Comparison of ENCODE assay signal across 8 mouse cellular contexts in genomic region chr10:88504481-88504880, GRCm38 (mm10). TPM values are rescaled to one million over a fixed set of nuclear protein-coding genes. Genes with fewer than 3 reads are reported as not detected.
A peak's percentile ranks its signal among the peaks of the same experiment; 100 is the strongest.
DNase-seq lines count a peak whose midpoint lies in the region; ATAC-seq lines count a peak whose summit lies in the region.

No protein-coding gene starts in this region.

- 67% methylated on average over 3 of the region's 3 CpGs for WGBS in heart, embryonic 12.5 days
- WGBS in embryonic facial prominence, embryonic 10.5 days: 53% methylated on average over 3 of the region's 3 CpGs
- WGBS in limb, embryonic 10.5 days: 61% methylated on average over 3 of the region's 3 CpGs
- WGBS in midbrain, embryonic 16.5 days: 48% methylated on average over 3 of the region's 3 CpGs

- DNase-seq in heart, postnatal 10 days: no peak
- DNase-seq in embryonic facial prominence, embryonic 10.5 days (ENCODE audit: low spot score): no peak
- DNase-seq in limb, embryonic 10.5 days (ENCODE audit: low spot score): no peak
- DNase-seq in layer of hippocampus, adult 18-20 months (ENCODE audit: low spot score in 2 of 2): no peak
- no peak for DNase-seq in urinary bladder, postnatal 25 days (ENCODE audit: low spot score)
- DNase-seq in gastrocnemius, postnatal 14 days: no peak

- no peaks in the 10 kb centered on the region for H3K36me3 ChIP-seq in heart, embryonic 12.5 days
- H3K36me3 ChIP-seq in embryonic facial prominence, embryonic 10.5 days (replicated peaks): no peaks in the 10 kb centered on the region
- no peaks in the 10 kb centered on the region for H3K36me3 ChIP-seq in limb, embryonic 10.5 days
- no peaks in the 10 kb centered on the region for H3K36me3 ChIP-seq in midbrain, embryonic 16.5 days (ENCODE audit: control insufficient read depth, insufficient read depth, low read length)

- peak overlapping the region; percentile 74 for H3K4me2 ChIP-seq in heart, embryonic 12.5 days
- H3K4me2 ChIP-seq in midbrain, embryonic 16.5 days (ENCODE audit: low read length): peak overlapping the region; percentile 89; the same call in 1 of the 2 replicates

- no peak overlapping the region for H3K4me3 ChIP-seq in heart, embryonic 12.5 days
- peak overlapping the region; percentile 80; the same call in 1 of the 2 replicates for H3K4me3 ChIP-seq in embryonic facial prominence, embryonic 10.5 days
- peak overlapping the region; percentile 75; the same call in 1 of the 2 replicates for H3K4me3 ChIP-seq in limb, embryonic 10.5 days
- H3K4me3 ChIP-seq in midbrain, embryonic 16.5 days (ENCODE audit: low read depth, low read length): peak overlapping the region; percentile 86; the same call in 1 of the 2 replicates

- H3K9me3 ChIP-seq in heart, embryonic 12.5 days (replicated peaks): no peaks in the 10 kb centered on the region
- H3K9me3 ChIP-seq in embryonic facial prominence, embryonic 10.5 days: no peaks in the 10 kb centered on the region
- H3K9me3 ChIP-seq in limb, embryonic 10.5 days (replicated peaks): no peaks in the 10 kb centered on the region
- no peaks in the 10 kb centered on the region for H3K9me3 ChIP-seq in midbrain, embryonic 16.5 days (replicated peaks; ENCODE audit: control insufficient read depth, low read length, poor library complexity, severe bottlenecking)

- intact Hi-C loops in heart, postnatal 10 days (cut with DNase I): loop anchor here (5.0 to 10.0 kb wide), 3 partner anchors 127 to 320 kb away; partner anchors contain the start of genes Arl1, Dram1, Gnptab and Utp20
- intact Hi-C loops in gastrocnemius, postnatal 14 days (cut with DNase I; ENCODE audit: low total_unique reads): no loop called here

- H3K4me1 ChIP-seq in heart, embryonic 12.5 days (replicated peaks): peaks cover 25% of the 10 kb centered on the region
- H3K4me1 ChIP-seq in embryonic facial prominence, embryonic 10.5 days: peaks cover 33% of the 10 kb centered on the region
- peaks cover 28% of the 10 kb centered on the region for H3K4me1 ChIP-seq in limb, embryonic 10.5 days
- peaks cover 12% of the 10 kb centered on the region for H3K4me1 ChIP-seq in midbrain, embryonic 16.5 days (ENCODE audit: control insufficient read depth, insufficient read depth, low read length)

- ATAC-seq in heart, embryonic 12.5 days (ENCODE audit: insufficient number of reproducible peaks, low FRiP score): no peak
- no peak for ATAC-seq in midbrain, embryonic 16.5 days

- H3K27ac ChIP-seq in heart, embryonic 12.5 days (ENCODE audit: poor library complexity, severe bottlenecking): no peak overlapping the region
- H3K27ac ChIP-seq in embryonic facial prominence, embryonic 10.5 days (replicated peaks): 0 out of 2 replicates have a peak overlapping the region, but pooled peaks have one; percentile 90
- no peak overlapping the region for H3K27ac ChIP-seq in limb, embryonic 10.5 days
- no peak overlapping the region for H3K27ac ChIP-seq in midbrain, embryonic 16.5 days (ENCODE audit: low read length)

- H3K9ac ChIP-seq in heart, embryonic 12.5 days: no peak overlapping the region
- no peak overlapping the region for H3K9ac ChIP-seq in midbrain, embryonic 16.5 days (ENCODE audit: low read depth, low read length)

- H3K27me3 ChIP-seq in heart, embryonic 12.5 days (replicated peaks): no peaks in the 10 kb centered on the region
- H3K27me3 ChIP-seq in embryonic facial prominence, embryonic 10.5 days (replicated peaks; ENCODE audit: low read depth, poor library complexity, severe bottlenecking): no peaks in the 10 kb centered on the region; the same call in 1 of the 2 replicates
- no peaks in the 10 kb centered on the region for H3K27me3 ChIP-seq in limb, embryonic 10.5 days (ENCODE audit: low read depth, poor library complexity, severe bottlenecking)
- no peaks in the 10 kb centered on the region for H3K27me3 ChIP-seq in midbrain, embryonic 16.5 days (ENCODE audit: control insufficient read depth, insufficient read depth, low read depth, low read length)

RNA-seq across cellular contexts. Expression of gene Chpt1, which starts 0.6 kb away (rescaled TPM):
- polyA plus RNA-seq in heart, embryonic 12.5 days (2016; fragmentation: Nextera tagmentation; extraction: Ambion mirVana): 38.3 and 38.5 TPM in 2 replicates
- 100 to 1,000 TPM; 189 to 191 TPM for total RNA-seq in heart, postnatal 10 days (2021)
- polyA plus RNA-seq in embryonic facial prominence, embryonic 10.5 days (2016; fragmentation: Nextera tagmentation; extraction: Ambion mirVana): 16.0 and 16.2 TPM in 2 replicates
- polyA plus RNA-seq in limb, embryonic 10.5 days (2016; fragmentation: Nextera tagmentation; extraction: Ambion mirVana): 16.0 and 19.9 TPM in 2 replicates
- 7.7 and 8.0 TPM in 2 replicates for polyA plus RNA-seq in midbrain, embryonic 16.5 days (2015; fragmentation: Nextera tagmentation; extraction: Ambion mirVana)
- 10 to 100 TPM; 39.3 to 39.5 TPM for total RNA-seq in layer of hippocampus, adult 18-20 months (2021)
- 10 to 100 TPM; 51.5 to 59.9 TPM for total RNA-seq in gastrocnemius, postnatal 14 days (2021)

RNA-seq across cellular contexts. Expression of gene Sycp3, which starts 45.1 kb away (rescaled TPM):
- 0.50 TPM in 1 of 2 replicates, not detected in the other for polyA plus RNA-seq in heart, embryonic 12.5 days (2016; fragmentation: Nextera tagmentation; extraction: Ambion mirVana)
- under 1 TPM in 1 of 2 experiments, not detected in 1; 0.60 TPM for total RNA-seq in heart, postnatal 10 days (2021)
- polyA plus RNA-seq in embryonic facial prominence, embryonic 10.5 days (2016; fragmentation: Nextera tagmentation; extraction: Ambion mirVana): 0.26 TPM in 1 of 2 replicates, not detected in the other
- 0.21 TPM in 1 of 2 replicates, not detected in the other for polyA plus RNA-seq in limb, embryonic 10.5 days (2016; fragmentation: Nextera tagmentation; extraction: Ambion mirVana)
- polyA plus RNA-seq in midbrain, embryonic 16.5 days (2015; fragmentation: Nextera tagmentation; extraction: Ambion mirVana): 0.51 and 0.72 TPM in 2 replicates
- under 1 TPM in 1 of 2 experiments, not detected in 1; 0.37 TPM for total RNA-seq in layer of hippocampus, adult 18-20 months (2021)
- not detected for total RNA-seq in gastrocnemius, postnatal 14 days (2021)
